Mouse (Mus musculus) heart, embryonic 14.5 days (tissue): Measurements from ENCODE around the gene Btbd35f30. TPM values are rescaled to one million over a fixed set of nuclear protein-coding genes. Genes with fewer than 3 reads are reported as not detected.
"Not testable (repeated sequence)": the region's sequence is repeated elsewhere in the genome, so short reads cannot be mapped to it uniquely, and the experiment has no call there.

ENCODE experiments used
- ATAC-seq: fragments of 200-750 bp; cut with Nextera tagmentation; 2 replicates; pipeline ENCODE4 v1.8.0; 2017; ENCODE audit warnings: low read depth, moderate TSS enrichment; ENCODE audit not compliant: insufficient number of reproducible peaks, insufficient read depth, low FRiP score
- H3K27ac ChIP-seq, 2 experiments: fragments of 200-500 bp in 1 of 2; fragments of 300-500 bp in 1 of 2; sonication (generic) in 1 of 2; replicated peaks in 1 of 2; 2 replicates each; pipeline ENCODE4 v1.5.1; 2012 to 2014; ENCODE audit warnings: low read depth in 2 of 2, low read length in 2 of 2, control low read depth in 1 of 2, mild to moderate bottlenecking in 1 of 2, mixed read lengths in 1 of 2; ENCODE audit not compliant: control insufficient read depth in 1 of 2, insufficient read depth in 1 of 2
- H3K27me3 ChIP-seq: fragments of 300-500 bp; sonication (generic); 2 replicates; pipeline ENCODE4 v1.6.1; 2014; ENCODE audit warnings: mild to moderate bottlenecking, low read length, control low read depth; ENCODE audit not compliant: control insufficient read depth, insufficient read depth
- H3K36me3 ChIP-seq: fragments of 300-500 bp; sonication (generic); 2 replicates; pipeline ENCODE4 v1.6.1; 2014; ENCODE audit warnings: mild to moderate bottlenecking, control low read depth, low read length, mixed read lengths; ENCODE audit not compliant: control insufficient read depth, insufficient read depth
- H3K4me1 ChIP-seq, 2 experiments: fragments of 200-500 bp in 1 of 2; fragments of 300-500 bp in 1 of 2; sonication (generic) in 1 of 2; 2 replicates each; pipeline ENCODE4 v1.6.1; 2012 to 2014; ENCODE audit warnings: low read length in 2 of 2, control low read depth in 1 of 2, mixed read lengths in 1 of 2; ENCODE audit not compliant: control insufficient read depth in 2 of 2, insufficient read depth in 2 of 2
- H3K4me2 ChIP-seq: fragments of 300-500 bp; sonication (generic); 2 replicates; pipeline ENCODE4 v1.6.1; 2014; ENCODE audit warnings: mild to moderate bottlenecking, low read length
- H3K4me3 ChIP-seq, 2 experiments: fragments of 200-500 bp in 1 of 2; fragments of 300-500 bp in 1 of 2; sonication (generic) in 1 of 2; 2 replicates each; pipeline ENCODE4 v1.5.1; 2012 to 2014; ENCODE audit warnings: low read length in 2 of 2, mild to moderate bottlenecking in 2 of 2, control low read depth in 1 of 2, low read depth in 1 of 2, moderate library complexity in 1 of 2; ENCODE audit not compliant: control insufficient read depth in 1 of 2, insufficient read depth in 1 of 2
- H3K9ac ChIP-seq: fragments of 300-500 bp; sonication (generic); 2 replicates; pipeline ENCODE4 v1.6.1; 2014; ENCODE audit warnings: mild to moderate bottlenecking, low read length
- H3K9me3 ChIP-seq: fragments of 300-500 bp; sonication (generic); 2 replicates; pipeline ENCODE4 v1.6.1; 2016; ENCODE audit warnings: low read length, control low read depth; ENCODE audit not compliant: control insufficient read depth
- WGBS: fragments of 180-500 bp; shearing (Covaris S2); extraction: QIAGEN DNeasy Blood & Tissue Kit; methylation state at CpG from one replicate; pipeline ENCODE4 v1.1.7; 2014; 5-methylcytosine and 5-hydroxymethylcytosine counted together
- polyA plus RNA-seq: library from polyadenylated mRNA; unstranded; fragments of >200 nt; fragmentation: Nextera tagmentation; extraction: Ambion mirVana; gene quantifications from 2 replicates; pipeline ENCODE4 v1.2.1, GENCODE M21; 2014

The Btbd35f30 gene
- not detected in 2 replicates for polyA plus RNA-seq

GRCm38 (mm10) chrX:32894325-32894724, at the start of gene Btbd35f30:
Btbd35f30 (plus strand) TSS chrX:32894625.
- H3K4me1 ChIP-seq, H3K9ac ChIP-seq, H3K4me2 ChIP-seq, ATAC-seq, H3K27me3 ChIP-seq, H3K9me3 ChIP-seq, H3K4me3 ChIP-seq, H3K27ac ChIP-seq, H3K36me3 ChIP-seq: not testable (repeated sequence)
- WGBS: no CpG with 5 or more reads among the region's 4 CpGs

DNA sequence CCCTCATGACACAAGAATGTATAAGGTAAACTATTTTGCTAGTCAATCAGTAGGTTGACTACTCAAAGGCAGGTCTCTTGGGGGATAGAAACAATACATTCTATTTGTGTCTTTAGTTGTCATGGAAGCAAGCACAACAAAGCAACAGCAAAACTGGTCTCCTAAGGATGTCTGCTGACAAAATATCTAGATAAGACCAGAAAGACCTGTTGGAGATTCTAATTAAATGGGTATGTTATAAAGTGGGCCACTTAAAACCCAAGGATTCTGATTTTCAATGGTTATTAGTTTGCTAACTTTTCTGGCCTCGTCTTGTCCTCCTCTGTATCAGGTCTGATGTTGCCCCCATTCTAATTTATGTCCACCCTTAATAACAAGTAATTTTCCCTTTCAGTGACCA, 47.0 kb downstream of the Btbd35f30 start, which contains the start of gene Gm21789:
Gene Gm21789 (plus strand): TSS at position 301 of the 400 bp plus-strand sequence.
- H3K27ac ChIP-seq, H3K9ac ChIP-seq, H3K9me3 ChIP-seq, ATAC-seq, H3K27me3 ChIP-seq, H3K4me3 ChIP-seq, H3K36me3 ChIP-seq, H3K4me1 ChIP-seq, H3K4me2 ChIP-seq: not testable (repeated sequence)
- WGBS: no CpG with 5 or more reads among the region's 1 CpGs

Other genes starting within 250 kb of the Btbd35f30 start
- not detected in 2 replicates for gene Gm5926, start 243.9 kb upstream of the Btbd35f30 start, polyA plus RNA-seq
- gene Btbd35f21, start 168.5 kb upstream of the Btbd35f30 start, polyA plus RNA-seq: not detected in 2 replicates
- not detected in 2 replicates for gene Gm21789, start 47.1 kb downstream of the Btbd35f30 start, polyA plus RNA-seq
- not detected in 2 replicates for gene Btbd35f5, start 79.3 kb downstream of the Btbd35f30 start, polyA plus RNA-seq